Mouse (Mus musculus) megakaryocyte, embryonic 14.5 days (primary cell): Measurements from ENCODE around the gene Brdt.

Experiments used
- FLI1 ChIP-seq: IDR thresholded peaks from 2 replicates; pipeline ENCODE4 v1.6.1; 2012; ENCODE audit warnings: low read length, inconsistent platforms, mixed read lengths
- GATA1 ChIP-seq: IDR thresholded peaks from 3 replicates; pipeline ENCODE4 v1.6.1; 2012; ENCODE audit warnings: mixed read lengths, low read length, inconsistent platforms, borderline replicate concordance

GRCm38 (mm10) chr5:107282561-107283307, 48.2 kb upstream of the Brdt start:
- TF ChIP-seq FLI1 (no peak), GATA1 (no peak)
